Mouse (Mus musculus) MEL (cell line): Measurements from ENCODE around the gene Cap1. TPM values are rescaled to one million over a fixed set of nuclear protein-coding genes. Genes with fewer than 3 reads are reported as not detected.

Experiments used
- DNase-seq: peaks from one replicate; pipeline ENCODE4 v3.0.0; 2011; ENCODE audit warnings: low read depth, low spot score
- H3K27ac ChIP-seq: 2 replicates; pipeline ENCODE4 v1.5.1; 2012; ENCODE audit warnings: low read depth, mild to moderate bottlenecking, control low read depth, low read length, moderate library complexity; ENCODE audit not compliant: control insufficient read depth
- H3K27me3 ChIP-seq, 2 experiments: fragments of 150-350 bp in 1 of 2; sonication (generic) in 1 of 2; 2 replicates each; pipeline ENCODE4 v1.6.1; 2012; ENCODE audit warnings: low read length in 2 of 2, mild to moderate bottlenecking in 2 of 2, improper control_type of control experiment in 1 of 2, moderate library complexity in 1 of 2; ENCODE audit not compliant: insufficient read depth in 2 of 2, control insufficient read depth in 1 of 2
- H3K36me3 ChIP-seq, 2 experiments: 2 replicates each; pipeline ENCODE4 v1.6.1; 2012 to 2014; ENCODE audit warnings: low read length in 2 of 2, improper control_type of control experiment in 1 of 2, inconsistent platforms in 1 of 2, mild to moderate bottlenecking in 1 of 2; ENCODE audit not compliant: insufficient read depth in 2 of 2, control insufficient read depth in 1 of 2
- H3K4me1 ChIP-seq, 2 experiments: fragments of 150-350 bp in 1 of 2; sonication (generic) in 1 of 2; 2 replicates each; pipeline ENCODE4 v1.6.1; 2012; ENCODE audit warnings: low read length in 2 of 2, improper control_type of control experiment in 1 of 2, mild to moderate bottlenecking in 1 of 2; ENCODE audit not compliant: insufficient read depth in 2 of 2, control insufficient read depth in 1 of 2
- H3K4me3 ChIP-seq, 2 experiments: fragments of 150-350 bp in 1 of 2; sonication (generic) in 1 of 2; 2 replicates each; pipeline ENCODE4 v1.5.1; 2012; ENCODE audit warnings: low read depth in 2 of 2, low read length in 2 of 2, mild to moderate bottlenecking in 2 of 2, moderate library complexity in 2 of 2, control low read depth in 1 of 2, improper control_type of control experiment in 1 of 2; ENCODE audit not compliant: control insufficient read depth in 1 of 2, insufficient read depth in 1 of 2
- H3K79me2 ChIP-seq: 2 replicates; pipeline ENCODE4 v1.6.1; 2012; ENCODE audit warnings: mild to moderate bottlenecking, low read length, moderate library complexity; ENCODE audit not compliant: control insufficient read depth, poor library complexity, insufficient read depth
- H3K9ac ChIP-seq: 2 replicates; pipeline ENCODE4 v1.6.1; 2012; ENCODE audit warnings: low read depth, mild to moderate bottlenecking, control low read depth, low read length, moderate library complexity; ENCODE audit not compliant: control insufficient read depth, poor library complexity, severe bottlenecking
- H3K9me3 ChIP-seq: fragments of 150-350 bp; sonication (generic); replicated peaks from 2 replicates; pipeline ENCODE4 v1.6.1; 2012; ENCODE audit warnings: mild to moderate bottlenecking, low read length, improper control_type of control experiment, moderate library complexity; ENCODE audit not compliant: insufficient read depth
- BHLHE40 ChIP-seq: IDR thresholded peaks from 2 replicates; pipeline ENCODE4 v1.6.1; 2012; ENCODE audit warnings: low read depth, mild to moderate bottlenecking, inconsistent platforms, low read length, improper control_type of control experiment, borderline replicate concordance
- CHD1 ChIP-seq: IDR thresholded peaks from 2 replicates; pipeline ENCODE4 v1.6.1; 2012; ENCODE audit warnings: low read depth, mild to moderate bottlenecking, inconsistent platforms, low read length, improper control_type of control experiment
- CHD2 ChIP-seq: IDR thresholded peaks from 2 replicates; pipeline ENCODE4 v1.6.1; 2011; ENCODE audit warnings: low read length, improper control_type of control experiment
- CTCF ChIP-seq, 3 experiments: IDR thresholded peaks in 2 of 3; conservative IDR thresholded peaks in 1 of 3; 2 replicates each; pipeline ENCODE4 v1.5.1; 2011 to 2012; ENCODE audit warnings: low read length in 3 of 3, low read depth in 2 of 3, mild to moderate bottlenecking in 2 of 3, improper control_type of control experiment in 1 of 3, inconsistent platforms in 1 of 3, mixed read lengths in 1 of 3, moderate library complexity in 1 of 3; ENCODE audit not compliant: control insufficient read depth in 1 of 3, insufficient read depth in 1 of 3, poor library complexity in 1 of 3, severe bottlenecking in 1 of 3
- E2F4 ChIP-seq: IDR thresholded peaks from 2 replicates; pipeline ENCODE4 v1.6.1; 2011; ENCODE audit warnings: low read depth, low read length, improper control_type of control experiment, borderline replicate concordance
- EP300 ChIP-seq, 2 experiments: IDR thresholded peaks; 2 replicates each; pipeline ENCODE4 v1.6.1; 2011; ENCODE audit warnings: improper control_type of control experiment in 2 of 2, low read length in 2 of 2, low read depth in 1 of 2, mild to moderate bottlenecking in 1 of 2
- ETS1 ChIP-seq: IDR thresholded peaks from 2 replicates; pipeline ENCODE4 v1.6.1; 2012; ENCODE audit warnings: low read depth, mild to moderate bottlenecking, inconsistent platforms, low read length, improper control_type of control experiment, moderate library complexity
- JUND ChIP-seq: IDR thresholded peaks from 2 replicates; pipeline ENCODE4 v1.6.1; 2011; ENCODE audit warnings: low read depth, mild to moderate bottlenecking, improper control_type of control experiment, low read length
- MAX ChIP-seq: IDR thresholded peaks from 2 replicates; pipeline ENCODE4 v1.6.1; 2011; ENCODE audit warnings: low read length, improper control_type of control experiment
- MEF2A ChIP-seq: IDR thresholded peaks from 2 replicates; pipeline ENCODE4 v1.6.1; 2014; ENCODE audit warnings: low read depth, mild to moderate bottlenecking, inconsistent platforms, low read length, improper control_type of control experiment; ENCODE audit not compliant: poor library complexity, insufficient replicate concordance, severe bottlenecking; ENCODE audit errors: extremely low read depth
- MXI1 ChIP-seq: IDR thresholded peaks from 2 replicates; pipeline ENCODE4 v1.6.1; 2011; ENCODE audit warnings: mild to moderate bottlenecking, low read depth, low read length, improper control_type of control experiment
- MYB ChIP-seq: IDR thresholded peaks from 2 replicates; pipeline ENCODE4 v1.6.1; 2011; ENCODE audit warnings: mild to moderate bottlenecking, low read depth, low read length, improper control_type of control experiment
- MYC ChIP-seq: IDR thresholded peaks from 2 replicates; pipeline ENCODE4 v1.6.1; 2011; ENCODE audit warnings: low read depth, mild to moderate bottlenecking, low read length, improper control_type of control experiment, moderate library complexity
- NRF1 ChIP-seq: IDR thresholded peaks from 2 replicates; pipeline ENCODE4 v1.6.1; 2014; ENCODE audit warnings: low read depth, mild to moderate bottlenecking, inconsistent platforms, low read length, improper control_type of control experiment, moderate library complexity; ENCODE audit not compliant: poor library complexity, insufficient read depth, severe bottlenecking
- POLR2A ChIP-seq, 2 experiments: IDR thresholded peaks; 2 replicates each; pipeline ENCODE4 v1.6.1; 2011 to 2012; ENCODE audit warnings: low read length in 2 of 2, mild to moderate bottlenecking in 2 of 2, control low read depth in 1 of 2, improper control_type of control experiment in 1 of 2, low read depth in 1 of 2, moderate library complexity in 1 of 2; ENCODE audit not compliant: control insufficient read depth in 1 of 2, insufficient read depth in 1 of 2, poor library complexity in 1 of 2
- POLR2AphosphoS5 ChIP-seq: IDR thresholded peaks from 2 replicates; pipeline ENCODE4 v1.6.1; 2012; ENCODE audit warnings: low read depth, borderline replicate concordance, mild to moderate bottlenecking, inconsistent platforms, low read length, moderate library complexity, mixed read lengths
- RAD21 ChIP-seq: IDR thresholded peaks from 2 replicates; pipeline ENCODE4 v1.6.1; 2011; ENCODE audit warnings: mild to moderate bottlenecking, low read depth, low read length, improper control_type of control experiment
- SIN3A ChIP-seq: IDR thresholded peaks from 2 replicates; pipeline ENCODE4 v1.6.1; 2012; ENCODE audit warnings: low read length, improper control_type of control experiment, inconsistent platforms
- SMC3 ChIP-seq: IDR thresholded peaks from 2 replicates; pipeline ENCODE4 v1.6.1; 2011; ENCODE audit warnings: low read depth, low read length, improper control_type of control experiment
- TAL1 ChIP-seq: IDR thresholded peaks from 2 replicates; pipeline ENCODE4 v1.6.1; 2012; ENCODE audit warnings: mild to moderate bottlenecking, inconsistent platforms, low read length, moderate library complexity, mixed read lengths
- TCF12 ChIP-seq: IDR thresholded peaks from 2 replicates; pipeline ENCODE4 v1.6.1; 2014; ENCODE audit warnings: low read depth, mild to moderate bottlenecking, inconsistent platforms, low read length, improper control_type of control experiment, moderate library complexity
- USF1 ChIP-seq: IDR thresholded peaks from 2 replicates; pipeline ENCODE4 v1.6.1; 2014; ENCODE audit warnings: low read depth, mild to moderate bottlenecking, inconsistent platforms, low read length, improper control_type of control experiment, moderate library complexity
- USF2 ChIP-seq, 2 experiments: IDR thresholded peaks; 2 replicates each; pipeline ENCODE4 v1.6.1; 2011 to 2012; ENCODE audit warnings: improper control_type of control experiment in 2 of 2, low read length in 2 of 2, borderline replicate concordance in 1 of 2, inconsistent platforms in 1 of 2, low read depth in 1 of 2, mild to moderate bottlenecking in 1 of 2; ENCODE audit not compliant: insufficient read depth in 1 of 2
- ZC3H11A ChIP-seq: IDR thresholded peaks from 2 replicates; pipeline ENCODE4 v1.6.1; 2012; ENCODE audit warnings: low read depth, mild to moderate bottlenecking, inconsistent platforms, low read length, improper control_type of control experiment
- ZKSCAN1 ChIP-seq: IDR thresholded peaks from 2 replicates; pipeline ENCODE4 v1.6.1; 2012; ENCODE audit warnings: low read depth, mild to moderate bottlenecking, inconsistent platforms, low read length, improper control_type of control experiment, moderate library complexity
- ZMIZ1 ChIP-seq: IDR thresholded peaks from 2 replicates; pipeline ENCODE4 v1.6.1; 2012; ENCODE audit warnings: low read depth, mild to moderate bottlenecking, inconsistent platforms, low read length, improper control_type of control experiment, moderate library complexity
- polyA plus RNA-seq, 2 experiments: library from polyadenylated mRNA; stranded (reverse) in 1 of 2; unstranded in 1 of 2; fragments of >175 nt in 1 of 2; fragments of >200 nt in 1 of 2; gene quantifications; 2 replicates each; pipeline versions ENCODE4 v1.2.1 to v1.2.4; 2012; ENCODE audit warnings: low replicate concordance in 2 of 2, low read depth in 1 of 2; ENCODE audit not compliant: insufficient read length in 2 of 2, insufficient read depth in 1 of 2, missing spikeins in 1 of 2
- total RNA-seq: library from RNA; depleted of rRNA; stranded (reverse); fragments of 300-350 nt; gene quantifications from 2 replicates; pipeline ENCODE4 v1.2.3, GENCODE M21; 2012

Gene Cap1
- total and polyA plus RNA-seq, 3 experiments: 68.3 to 134 TPM; not detected in 1

DNA sequence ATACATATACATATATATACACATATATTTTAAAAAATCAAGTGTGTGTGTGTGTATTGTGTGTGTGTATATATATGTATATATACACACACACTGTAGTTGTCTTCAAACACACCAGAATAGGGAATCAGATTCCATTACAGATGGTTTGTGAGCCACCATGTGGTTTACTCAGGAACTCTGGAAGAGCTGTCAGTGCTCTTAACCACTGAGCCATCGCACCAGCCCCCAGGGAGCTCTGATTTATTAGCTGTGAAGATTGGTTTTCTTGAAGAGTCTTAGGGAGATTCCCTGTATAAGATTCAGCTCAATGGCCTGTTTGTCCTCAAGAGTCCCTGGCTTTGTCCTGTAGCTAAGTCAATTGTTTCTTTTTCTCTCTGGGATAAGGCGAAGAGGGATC is 47.9 kb downstream of the Cap1 start:
- H3K4me3 ChIP-seq: no peak overlapping the region
- H3K9ac ChIP-seq: no peak overlapping the region
- H3K4me1 ChIP-seq: peaks cover 0 to 14% of the 10 kb centered on the region in 2 experiments; a peak in 2 of 4 replicates
- no peaks in the 10 kb centered on the region for H3K9me3 ChIP-seq
- H3K27ac ChIP-seq: no peak overlapping the region
- no peak for DNase-seq
- H3K36me3 ChIP-seq: peaks cover 0 to 12% of the 10 kb centered on the region in 2 experiments; a peak in 2 of 4 replicates
- no peak for TF ChIP-seq SMC3
- no peak for TF ChIP-seq CHD2
- no peak for TF ChIP-seq NRF1
- TF ChIP-seq MYB: no peak
- no peak for TF ChIP-seq ETS1
- no peak for TF ChIP-seq RAD21
- no peak for TF ChIP-seq CTCF (IDR thresholded peaks at IDR 0.05 in 2 of 3, conservative IDR thresholded peaks at IDR 0.05 in 1 of 3; ENCODE audit: control insufficient read depth in 1 of 3, insufficient read depth in 1 of 3, low read depth in 2 of 3, low read length in 3 of 3, poor library complexity in 1 of 3, severe bottlenecking in 1 of 3)
- TF ChIP-seq ZC3H11A: no peak
- no peak for TF ChIP-seq ZKSCAN1
- no peak for TF ChIP-seq USF2 (IDR thresholded peaks at IDR 0.05; ENCODE audit: borderline replicate concordance in 1 of 2, insufficient read depth in 1 of 2, low read depth in 1 of 2, low read length in 2 of 2)
- TF ChIP-seq ZMIZ1: no peak
- no peak for TF ChIP-seq POLR2AphosphoS5
- no peak for TF ChIP-seq CHD1
- no peak for TF ChIP-seq POLR2A (IDR thresholded peaks at IDR 0.05; ENCODE audit: control insufficient read depth in 1 of 2, insufficient read depth in 1 of 2, low read depth in 1 of 2, low read length in 2 of 2, poor library complexity in 1 of 2)
- peaks cover 5% of the 10 kb centered on the region for H3K79me2 ChIP-seq
- H3K27me3 ChIP-seq: no peaks in the 10 kb centered on the region

DNA sequence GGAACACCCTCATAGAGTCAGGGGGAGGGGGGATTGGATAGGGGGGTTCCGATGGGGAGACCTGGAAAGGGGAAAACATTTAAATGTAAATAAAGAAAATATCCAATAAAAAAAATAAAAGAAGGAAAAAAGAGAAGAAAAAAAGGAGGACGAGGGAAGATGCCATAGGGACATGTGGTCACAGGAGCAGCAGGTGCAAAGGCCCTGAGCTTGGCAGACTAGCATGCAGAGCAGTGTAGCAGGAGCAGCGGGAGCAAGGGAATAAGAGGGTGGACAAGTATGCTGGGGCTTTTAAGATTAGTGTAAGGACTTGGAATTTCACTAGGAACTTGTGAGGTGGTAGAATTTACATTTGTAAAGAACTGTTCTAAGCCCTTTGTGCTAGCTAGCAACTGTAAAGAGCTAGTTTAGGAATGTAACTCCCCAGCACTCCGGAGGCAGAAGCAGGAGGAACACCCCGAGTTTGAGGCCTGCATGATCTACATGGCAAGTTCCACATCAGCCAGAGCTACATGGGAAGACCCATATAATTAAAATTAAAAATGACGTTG is 48.6 kb downstream of the Cap1 start:
- H3K36me3 ChIP-seq: peaks cover 0 to 16% of the 10 kb centered on the region in 2 experiments; a peak in 2 of 4 replicates
- no peak overlapping the region for H3K9ac ChIP-seq
- no peak overlapping the region for H3K27ac ChIP-seq
- peaks cover 5% of the 10 kb centered on the region for H3K79me2 ChIP-seq
- TF ChIP-seq NRF1: no peak
- TF ChIP-seq BHLHE40: no peak
- no peak for TF ChIP-seq MYC
- TF ChIP-seq E2F4: no peak
- TF ChIP-seq USF1: no peak
- TF ChIP-seq POLR2AphosphoS5: no peak
- TF ChIP-seq TAL1: no peak
- no peak for TF ChIP-seq TCF12
- no peak for TF ChIP-seq ZC3H11A
- no peak for TF ChIP-seq EP300 (IDR thresholded peaks at IDR 0.05; ENCODE audit: low read depth in 1 of 2, low read length in 2 of 2)
- no peak for TF ChIP-seq SMC3
- no peak for TF ChIP-seq SIN3A
- TF ChIP-seq MXI1: no peak
- TF ChIP-seq JUND: no peak
- TF ChIP-seq ZKSCAN1: no peak
- TF ChIP-seq MAX: no peak
- TF ChIP-seq MEF2A: no peak
- TF ChIP-seq, all 39 proteins: peak for 0
- Histone ChIP-seq H3K9me3 (no peaks in the 10 kb centered on the region), H3K4me1 (peaks cover 0 to 14% of the 10 kb centered on the region in 2 experiments; a peak in 2 of 4 replicates), H3K4me3 (no peak overlapping the region), H3K27me3 (no peaks in the 10 kb centered on the region)
- no peak for DNase-seq
